Mouse (Mus musculus): Measurements from ENCODE around the gene Riox1. TPM values are rescaled to one million over a fixed set of nuclear protein-coding genes. Genes with fewer than 3 reads are reported as not detected.

The Riox1 gene
- polyA plus RNA-seq (2015; fragmentation: Nextera tagmentation; extraction: Ambion mirVana), result 10.9 and 11.4 TPM in 2 replicates

GRCm38 (mm10) chr12:83950493-83950839 is at the start of gene Riox1:
Gene Riox1 (plus strand): TSS chr12:83950608.

GRCm38 (mm10) chr12:83921535-83922381 is 28.6 kb upstream of the Riox1 start, which contains the start of gene Numb:
Gene Numb (minus strand): TSS chr12:83921934.

DNA sequence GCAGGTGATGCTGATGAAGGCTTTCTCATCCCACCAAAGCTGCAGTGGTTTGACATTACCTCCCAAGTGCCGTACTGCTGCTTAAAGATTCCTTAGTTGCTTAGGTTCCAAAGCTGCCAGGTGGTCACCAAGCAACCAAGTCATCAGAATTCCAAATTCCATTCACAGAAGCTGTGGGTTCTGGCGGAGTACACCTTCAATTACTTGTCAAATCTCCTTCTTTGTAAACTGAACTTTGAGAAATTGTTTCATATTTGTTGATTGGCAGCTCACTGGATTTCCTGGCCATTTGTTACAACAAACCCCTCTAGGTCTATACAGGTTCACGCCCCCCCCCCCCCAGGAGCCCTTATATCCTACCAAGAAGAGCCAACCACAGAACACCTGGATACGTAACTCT is 34.3 kb downstream of the Riox1 start, which contains the start of gene Heatr4:
Gene Heatr4, minus strand, starts transcription at position 101 of the 400 bp plus-strand sequence.

GRCm38 (mm10) chr12:83987583-83988441 is 37.4 kb downstream of the Riox1 start, which contains the start of gene Acot2:
Gene Acot2 (plus strand): TSS chr12:83987861.

Other genes starting within 250 kb of the Riox1 start
- gene Papln, start 187.0 kb upstream of the Riox1 start, polyA plus RNA-seq (2015; fragmentation: Nextera tagmentation; extraction: Ambion mirVana), result 0.31 and 0.38 TPM in 2 replicates
- gene Numb, start 28.7 kb upstream of the Riox1 start, polyA plus RNA-seq (2015; fragmentation: Nextera tagmentation; extraction: Ambion mirVana), result 9.9 and 12.6 TPM in 2 replicates
- 0.05 TPM in 1 of 2 replicates, not detected in the other for gene Heatr4, start 34.2 kb downstream of the Riox1 start, polyA plus RNA-seq (2015; fragmentation: Nextera tagmentation; extraction: Ambion mirVana)
- 24.2 and 26.1 TPM in 2 replicates for gene Acot2, start 37.3 kb downstream of the Riox1 start, polyA plus RNA-seq (2015; fragmentation: Nextera tagmentation; extraction: Ambion mirVana)
- gene Acot1, start 58.9 kb downstream of the Riox1 start, polyA plus RNA-seq (2015; fragmentation: Nextera tagmentation; extraction: Ambion mirVana), result 139 and 144 TPM in 2 replicates
- 0.84 and 1.6 TPM in 2 replicates for gene Acot4, start 87.8 kb downstream of the Riox1 start, polyA plus RNA-seq (2015; fragmentation: Nextera tagmentation; extraction: Ambion mirVana)
- not detected in 2 replicates for gene Gm49366, start 88.3 kb downstream of the Riox1 start, polyA plus RNA-seq (2015; fragmentation: Nextera tagmentation; extraction: Ambion mirVana)
- gene Acot3, start 101.5 kb downstream of the Riox1 start, polyA plus RNA-seq (2015; fragmentation: Nextera tagmentation; extraction: Ambion mirVana), result 1.5 and 1.6 TPM in 2 replicates
- gene Acot5, start 118.7 kb downstream of the Riox1 start, polyA plus RNA-seq (2015; fragmentation: Nextera tagmentation; extraction: Ambion mirVana), result 3.4 TPM in 2 replicates
- 1.8 and 1.9 TPM in 2 replicates for gene Acot6, start 150.0 kb downstream of the Riox1 start, polyA plus RNA-seq (2015; fragmentation: Nextera tagmentation; extraction: Ambion mirVana)
- gene Dnal1, start 163.8 kb downstream of the Riox1 start, polyA plus RNA-seq (2015; fragmentation: Nextera tagmentation; extraction: Ambion mirVana), result 8.2 and 11.2 TPM in 2 replicates
- gene Pnma1, start 197.9 kb downstream of the Riox1 start, polyA plus RNA-seq (2015; fragmentation: Nextera tagmentation; extraction: Ambion mirVana), result 4.1 and 4.5 TPM in 2 replicates

All from neural tube, postnatal 0 days (tissue).